Mouse (Mus musculus) G1E (cell line): ENCODE measurements around the gene Myh15.

Experiments used
- CTCF ChIP-seq: IDR thresholded peaks from 2 replicates; pipeline ENCODE4 v1.5.1; 2012; ENCODE audit warnings: low read depth, low read length, inconsistent platforms, mixed read lengths
- GATA1 ChIP-seq: IDR thresholded peaks from 2 replicates; pipeline ENCODE4 v1.6.1; 2012; ENCODE audit warnings: borderline replicate concordance, low read length, inconsistent platforms, mixed read lengths

GRCm38 (mm10) chr16:49223733-49224132 is 166.4 kb downstream of the Myh15 start:
- TF ChIP-seq CTCF (no peak), GATA1 (no peak)
